Mouse (Mus musculus) layer of hippocampus, adult 11-12 months (tissue): Measurements from ENCODE around the gene Lamb3.

Source experiments
- DNase-seq: peaks from one replicate; pipeline ENCODE4 v3.0.0; 2022; ENCODE audit warnings: low spot score

The Lamb3 gene

DNA sequence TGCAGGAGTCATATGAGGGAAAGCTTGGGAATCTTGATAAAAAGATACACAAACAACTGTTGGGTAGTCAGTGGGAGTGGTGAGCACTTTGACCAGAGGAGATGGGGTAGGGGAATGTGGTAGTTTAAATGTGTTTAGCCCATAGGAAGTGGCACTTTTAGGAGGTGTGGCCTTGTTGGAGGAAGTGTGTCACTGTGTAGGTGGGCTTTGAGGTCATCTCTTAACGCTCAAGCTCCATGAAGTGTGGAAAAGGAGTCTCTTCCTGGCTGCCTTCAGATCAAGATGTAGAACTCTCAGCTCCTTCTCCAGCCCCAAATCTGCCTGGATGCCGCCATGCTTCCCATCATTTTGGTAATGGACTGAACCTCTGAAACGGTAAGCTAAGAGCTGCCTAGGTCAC, at the start of gene Lamb3:
Gene Lamb3, plus strand, starts transcription at position 197 of the 400 bp plus-strand sequence.
- DNase-seq, result no peak

DNA sequence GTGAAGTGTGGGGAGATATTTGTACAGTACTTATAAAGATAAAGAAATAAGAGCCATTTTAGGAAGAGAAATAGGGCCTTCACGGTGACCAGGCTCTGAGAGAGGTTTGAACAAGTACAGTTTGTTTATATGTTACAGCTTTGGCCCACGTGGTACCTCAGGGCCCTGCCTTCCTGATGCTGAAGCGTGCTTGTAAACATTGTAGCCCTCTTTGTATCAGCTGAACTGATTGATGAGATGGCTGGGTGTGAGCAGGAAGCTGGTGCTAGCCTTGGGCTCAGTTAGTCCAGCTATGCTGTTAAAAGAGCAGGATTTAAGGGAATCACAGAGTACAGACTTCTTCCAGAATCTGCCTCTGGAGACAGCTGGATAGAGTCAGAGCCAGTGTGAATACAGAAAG, 48.3 kb upstream of the Lamb3 start:
- DNase-seq, result no peak

DNA sequence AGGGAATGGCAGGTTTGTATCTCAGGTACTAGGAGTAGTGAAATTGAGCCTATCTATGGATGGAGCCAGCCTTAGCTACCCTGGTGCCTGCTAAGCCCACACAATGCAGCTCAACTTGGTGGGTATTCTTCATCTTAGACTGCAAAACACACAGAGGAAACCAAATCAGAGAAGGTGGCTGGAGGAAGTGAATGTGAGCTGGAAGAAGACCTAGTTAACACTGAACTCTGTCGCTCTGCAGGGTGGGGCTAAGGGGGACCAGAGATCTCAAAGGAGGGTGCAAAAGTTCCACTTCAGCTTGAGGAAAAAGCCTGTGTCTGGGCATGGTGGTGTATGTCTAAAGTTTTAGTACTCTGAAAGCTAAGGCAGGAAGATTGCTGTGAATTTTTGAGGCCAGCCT, 47.9 kb upstream of the Lamb3 start:
- no peak for DNase-seq

DNA sequence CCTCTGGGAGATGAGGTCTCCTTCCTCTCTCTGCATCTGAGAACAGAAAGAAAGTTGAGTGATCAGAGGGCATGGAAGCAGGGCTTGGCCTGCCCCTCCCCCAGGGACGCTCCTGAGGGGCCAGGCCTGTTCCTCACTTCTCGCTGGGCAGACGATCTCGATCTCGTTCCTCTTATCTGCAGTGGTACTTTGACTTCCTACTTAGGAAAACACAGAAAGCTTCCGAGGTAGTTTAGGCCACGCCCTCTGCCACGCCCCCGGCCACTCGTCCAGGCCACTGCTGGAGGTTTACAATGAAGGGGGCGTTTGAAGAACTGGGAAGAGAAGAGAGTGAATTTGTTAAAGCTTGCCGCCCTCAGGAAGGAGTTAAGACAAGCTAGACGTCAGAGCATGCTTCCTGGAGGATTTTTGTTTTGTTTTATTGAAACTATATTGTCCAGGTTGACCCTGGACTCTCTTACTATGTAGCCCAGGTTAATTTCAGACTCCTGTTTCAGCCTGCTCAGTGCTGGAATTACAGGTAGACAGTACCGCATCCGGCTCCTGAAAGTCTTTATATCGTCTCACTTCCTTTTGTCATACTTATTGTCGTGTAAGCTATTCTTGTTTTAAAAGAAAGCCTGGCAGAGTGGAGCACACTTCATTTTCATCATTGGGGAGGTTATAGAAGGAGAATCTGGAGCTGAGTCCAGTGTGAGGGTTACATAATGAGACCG, 47.0 kb upstream of the Lamb3 start:
- DNase-seq, result peak; percentile 42

DNA sequence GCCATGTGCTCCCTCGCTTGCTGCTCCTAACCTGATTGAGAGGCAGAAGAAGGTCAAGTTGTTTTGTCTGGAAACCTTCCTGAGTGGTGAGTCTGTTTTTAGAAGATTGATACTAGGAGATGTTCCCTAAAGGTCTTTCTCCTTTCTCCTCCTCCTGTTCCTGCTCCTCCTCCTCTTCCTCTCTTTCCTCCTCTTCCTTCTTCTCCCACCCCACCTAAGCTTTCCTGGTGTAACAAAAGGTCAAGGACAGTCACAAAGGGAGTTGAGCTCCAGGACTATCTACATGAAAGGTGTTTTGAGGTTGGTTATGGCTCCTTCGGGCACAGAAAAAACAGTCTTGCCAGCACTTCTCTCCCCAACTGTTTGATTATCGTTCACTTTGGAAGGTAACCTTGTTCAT, 39.8 kb upstream of the Lamb3 start, which contains the start of gene A130010J15Rik:
Gene A130010J15Rik, plus strand, starts transcription at position 301 of the 400 bp plus-strand sequence.
- no peak for DNase-seq

DNA sequence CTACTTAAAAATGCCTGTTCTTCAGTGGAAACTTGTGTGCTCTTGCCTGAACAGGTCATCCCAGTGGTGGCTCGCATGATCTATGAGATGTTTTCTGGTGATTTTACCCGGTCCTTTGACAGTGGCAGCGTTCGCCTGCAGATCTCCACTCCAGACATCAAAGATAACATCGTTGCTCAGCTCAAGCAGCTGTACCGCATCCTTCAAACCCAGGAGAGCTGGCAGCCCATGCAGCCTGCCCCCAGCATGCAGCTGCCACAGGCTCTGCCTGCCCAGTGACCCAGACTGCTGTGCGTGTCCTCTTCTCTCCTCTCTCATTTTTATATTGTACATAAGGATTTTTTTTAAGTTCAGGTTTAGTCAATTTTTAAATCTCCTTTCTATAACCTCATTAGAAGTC, 38.3 kb upstream of the Lamb3 start:
- no peak for DNase-seq

DNA sequence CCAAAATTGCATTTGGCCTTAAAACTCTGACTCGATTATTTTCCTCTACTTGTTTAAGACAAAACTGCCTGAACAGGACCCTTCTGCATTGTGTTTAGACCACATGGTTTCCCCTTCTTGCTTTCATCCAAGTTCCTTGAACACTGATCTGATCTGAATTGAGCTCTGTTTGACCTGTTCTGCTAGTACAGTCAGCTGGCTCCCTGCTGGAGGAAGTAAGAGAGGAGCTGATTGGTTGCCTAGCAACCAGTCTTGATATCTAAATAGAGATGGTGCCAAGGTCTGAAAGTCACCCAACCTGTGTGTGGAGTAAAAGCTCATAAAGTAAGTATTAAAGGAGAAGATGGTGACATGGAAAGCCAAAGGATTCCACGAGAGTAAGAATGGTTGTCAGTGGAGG, 37.6 kb upstream of the Lamb3 start:
- DNase-seq, result no peak

DNA sequence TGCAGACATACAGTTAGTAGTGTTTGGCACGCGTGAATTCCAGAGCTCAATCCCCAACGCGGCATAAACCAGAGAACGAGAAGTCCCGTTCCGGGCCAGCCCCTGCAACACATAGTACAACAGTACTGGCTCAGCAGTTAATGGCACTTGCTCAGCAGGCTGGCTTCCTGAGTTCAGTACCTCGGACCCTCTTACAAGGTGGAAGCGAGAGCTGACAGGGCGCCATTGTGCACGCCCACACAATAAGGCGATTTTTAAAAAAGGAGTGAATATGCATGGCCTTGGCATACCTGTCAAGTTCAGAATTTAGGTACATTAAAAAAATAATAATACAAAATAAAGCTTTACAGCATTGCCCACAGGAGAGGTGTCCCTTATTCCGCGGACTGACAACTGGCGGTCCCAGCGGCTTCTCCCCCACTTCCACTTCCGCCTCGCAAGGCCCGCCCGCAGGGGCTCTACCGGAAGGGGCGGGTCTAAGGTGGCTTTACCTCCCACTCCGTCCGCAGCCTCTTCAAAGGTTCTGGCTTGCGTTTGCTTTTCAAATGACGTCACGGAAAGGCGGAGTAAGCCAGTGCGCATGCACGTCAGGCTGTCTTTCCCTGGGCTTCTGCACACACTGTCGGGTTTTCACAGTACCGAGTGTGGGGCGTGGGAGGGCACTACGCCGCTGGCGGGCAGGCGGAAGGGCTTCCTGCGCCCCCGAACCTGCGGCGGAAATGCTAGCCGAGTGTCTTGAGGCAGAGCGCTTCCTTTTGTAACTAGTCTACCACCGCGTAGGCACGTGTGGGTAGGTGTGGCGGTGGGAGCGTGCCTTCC, 34.3 kb upstream of the Lamb3 start:
- DNase-seq, result peak; percentile 95

DNA sequence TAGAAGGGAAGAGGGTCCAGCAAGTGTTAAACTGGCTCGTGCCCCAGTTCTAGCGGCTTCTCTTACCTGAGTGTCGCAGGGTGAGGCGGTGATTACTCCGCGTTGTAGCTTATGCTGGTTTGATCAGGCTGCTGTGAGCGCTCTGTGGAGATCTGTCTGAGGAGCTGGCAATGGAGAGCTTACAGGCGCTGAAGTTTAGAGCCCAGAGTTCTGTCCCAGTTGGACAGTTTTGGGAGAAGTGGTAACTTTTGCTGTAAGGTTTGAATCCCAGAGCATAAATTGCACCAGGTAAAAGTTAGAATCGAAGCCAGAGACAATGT, 33.7 kb upstream of the Lamb3 start:
- DNase-seq, result no peak

DNA sequence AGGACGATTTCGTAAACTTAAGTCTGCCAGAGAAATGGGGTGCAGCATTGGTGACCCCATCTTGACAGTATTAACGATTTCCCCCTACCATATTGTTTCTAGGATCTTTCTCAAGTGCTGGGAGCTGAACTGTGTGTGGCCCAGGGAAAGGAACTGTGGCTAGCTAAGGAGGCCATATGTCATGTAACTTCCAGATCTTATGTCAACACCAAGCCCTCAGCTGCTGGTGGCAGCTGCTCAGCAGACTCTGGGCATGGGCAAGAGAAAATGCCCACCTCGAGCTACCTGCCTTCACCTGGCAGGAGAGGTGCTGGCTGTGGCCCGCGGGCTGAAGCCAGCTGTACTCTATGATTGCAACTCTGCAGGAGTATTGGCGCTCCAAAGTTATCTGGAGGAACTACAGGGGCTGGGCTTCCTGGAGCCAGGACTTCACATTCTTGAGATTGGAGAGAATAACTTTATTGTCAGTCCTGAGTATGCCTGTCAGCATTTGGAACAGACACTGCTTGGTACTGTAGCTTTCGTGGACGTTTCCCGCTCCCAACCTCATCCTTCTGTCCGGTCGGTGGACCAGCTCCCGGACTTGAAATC, 33.3 kb upstream of the Lamb3 start:
- no peak for DNase-seq

DNA sequence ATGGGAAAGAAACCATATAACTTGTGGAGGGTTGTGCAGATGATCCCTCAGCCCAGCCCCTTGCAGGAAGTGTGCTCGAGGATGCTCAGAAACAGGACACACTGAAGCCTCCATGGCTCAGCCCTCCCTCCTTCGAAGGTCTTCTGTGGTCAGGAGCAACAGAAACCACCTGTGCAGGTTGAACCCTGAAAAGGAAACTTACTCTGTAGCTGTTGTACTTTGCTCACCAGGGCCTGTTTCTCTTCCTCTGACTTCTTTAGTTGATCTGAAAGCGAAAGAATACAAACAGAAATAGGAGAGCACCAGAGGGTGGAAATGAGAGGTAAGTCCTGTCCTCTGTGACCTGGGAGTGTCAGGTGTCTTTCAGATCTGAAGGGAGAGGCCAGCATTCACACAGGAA, 26.4 kb upstream of the Lamb3 start:
- no peak for DNase-seq

DNA sequence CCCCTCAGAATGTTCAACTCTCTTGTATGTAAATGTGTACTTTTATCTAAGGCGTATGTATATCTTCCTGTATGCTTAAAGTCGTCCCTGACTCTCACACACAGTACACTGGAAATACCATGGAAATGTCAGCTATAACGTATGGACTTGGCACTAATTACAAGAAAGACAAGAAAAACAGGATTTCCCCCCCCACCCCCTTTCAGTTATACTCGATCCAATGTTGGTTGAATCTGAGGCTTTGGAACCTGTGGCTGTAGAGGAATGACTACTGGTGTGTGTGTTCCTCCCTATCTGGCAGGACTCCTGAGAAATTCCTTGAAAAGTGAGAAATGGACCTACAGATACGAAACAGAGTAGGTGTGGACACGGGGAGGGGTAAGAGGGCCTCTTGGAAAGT, 19.2 kb upstream of the Lamb3 start:
- DNase-seq, result no peak

DNA sequence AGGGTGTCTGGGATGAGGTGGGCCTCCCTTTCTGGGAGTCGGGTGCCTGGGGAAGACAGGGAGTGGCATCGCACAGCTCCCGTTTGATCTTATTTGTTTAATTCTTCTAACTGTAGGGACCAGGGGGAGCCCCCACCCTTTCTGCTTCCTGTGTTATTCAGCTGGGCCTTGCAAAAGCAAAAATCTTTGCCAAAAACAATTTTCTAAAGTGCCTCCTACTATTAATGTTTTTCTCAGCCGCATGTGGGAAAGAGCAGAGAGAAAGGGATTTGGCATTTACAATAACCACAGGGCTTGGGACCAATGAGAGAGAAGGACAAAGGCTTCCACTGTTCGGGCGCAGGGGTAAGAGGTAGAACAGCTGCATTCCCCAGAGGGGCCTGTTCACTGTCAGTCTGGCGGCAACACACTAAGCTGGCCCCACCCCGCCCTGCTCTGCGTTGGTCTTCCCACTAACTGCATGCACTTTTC, 18.3 kb upstream of the Lamb3 start:
- DNase-seq, result peak; percentile 45

DNA sequence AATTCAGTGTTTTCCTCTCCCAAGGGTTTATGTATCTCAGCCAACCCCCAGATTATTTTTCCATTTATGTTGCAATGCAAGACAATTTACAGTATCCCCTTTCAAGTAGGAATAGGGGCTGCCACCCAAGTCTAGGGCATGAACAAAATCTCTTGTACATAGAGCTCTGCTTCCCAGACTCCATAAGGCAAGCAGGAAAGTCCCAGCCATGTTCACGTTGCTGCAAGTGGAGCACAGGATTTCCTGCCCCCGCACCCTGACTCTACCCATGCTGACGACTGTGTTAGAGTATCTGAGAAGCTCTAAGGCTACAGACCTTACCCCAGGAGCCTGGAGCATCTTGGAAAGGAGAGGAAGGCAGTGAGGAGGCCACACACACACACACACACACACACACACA, 17.7 kb upstream of the Lamb3 start:
- DNase-seq, result no peak

DNA sequence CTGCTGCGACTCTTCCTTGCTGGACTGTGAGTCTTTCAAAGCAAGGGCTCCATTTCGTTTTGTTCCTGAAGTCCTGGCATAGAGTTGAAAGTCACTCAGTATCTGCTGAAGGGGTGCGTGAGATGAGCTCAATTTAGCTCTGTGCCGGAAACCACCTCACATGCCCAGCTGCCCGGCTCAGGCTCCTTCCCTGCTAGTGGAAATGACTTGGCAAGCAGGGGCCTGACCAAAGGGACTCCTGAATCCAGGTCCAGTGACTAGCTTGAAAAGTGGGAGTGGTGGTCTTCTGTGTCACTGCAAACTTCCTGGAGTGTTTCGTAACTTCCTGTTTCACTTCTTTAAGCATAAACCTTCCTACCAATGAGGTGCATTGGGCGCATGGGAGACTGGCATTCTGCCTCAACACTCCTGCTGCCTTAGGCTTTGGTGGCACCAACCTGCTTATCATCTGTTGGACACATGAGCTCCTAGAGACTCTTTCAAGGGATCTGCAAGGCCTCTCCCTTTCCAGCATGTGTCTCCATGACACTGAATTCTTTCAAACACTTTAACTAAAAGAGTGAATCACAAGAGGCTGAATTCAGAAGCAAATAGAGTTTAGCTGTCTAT, 15.7 kb upstream of the Lamb3 start:
- peak; percentile 32 for DNase-seq

DNA sequence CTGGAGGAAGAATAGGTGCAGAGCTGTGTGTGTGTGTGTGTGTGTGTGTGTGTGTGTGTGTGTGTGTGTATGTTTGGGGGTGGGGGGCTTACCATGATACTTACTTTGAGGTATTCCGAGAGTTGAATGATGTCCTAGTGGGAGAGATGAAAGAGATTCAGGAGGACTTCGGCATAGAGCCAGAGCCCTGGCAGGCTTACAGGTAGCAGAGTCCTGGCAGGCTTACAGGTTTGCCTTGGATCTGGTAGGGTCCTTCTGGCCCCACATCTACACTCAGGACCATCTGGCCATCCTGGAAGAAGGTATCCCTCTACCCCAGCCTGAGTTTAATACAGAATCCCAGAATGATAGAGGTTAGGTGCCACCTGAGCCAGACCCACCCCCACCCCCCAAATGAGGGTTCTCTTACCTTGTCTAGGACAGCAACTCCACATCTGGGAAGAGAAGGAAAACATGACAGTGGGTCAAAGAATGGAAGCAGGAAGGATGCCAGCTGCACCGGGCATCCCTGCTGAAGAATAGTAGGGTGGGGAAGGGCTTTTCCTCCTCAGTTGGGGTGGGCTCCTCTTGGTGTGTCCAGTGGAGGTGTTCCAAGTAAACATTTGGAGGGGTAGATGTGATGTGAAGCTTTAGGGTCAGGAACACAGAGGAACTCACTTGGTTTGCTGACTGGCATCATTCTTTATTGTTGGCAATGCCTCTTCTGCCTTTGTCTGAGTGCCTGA, 12.9 kb upstream of the Lamb3 start:
- DNase-seq, result no peak

DNA sequence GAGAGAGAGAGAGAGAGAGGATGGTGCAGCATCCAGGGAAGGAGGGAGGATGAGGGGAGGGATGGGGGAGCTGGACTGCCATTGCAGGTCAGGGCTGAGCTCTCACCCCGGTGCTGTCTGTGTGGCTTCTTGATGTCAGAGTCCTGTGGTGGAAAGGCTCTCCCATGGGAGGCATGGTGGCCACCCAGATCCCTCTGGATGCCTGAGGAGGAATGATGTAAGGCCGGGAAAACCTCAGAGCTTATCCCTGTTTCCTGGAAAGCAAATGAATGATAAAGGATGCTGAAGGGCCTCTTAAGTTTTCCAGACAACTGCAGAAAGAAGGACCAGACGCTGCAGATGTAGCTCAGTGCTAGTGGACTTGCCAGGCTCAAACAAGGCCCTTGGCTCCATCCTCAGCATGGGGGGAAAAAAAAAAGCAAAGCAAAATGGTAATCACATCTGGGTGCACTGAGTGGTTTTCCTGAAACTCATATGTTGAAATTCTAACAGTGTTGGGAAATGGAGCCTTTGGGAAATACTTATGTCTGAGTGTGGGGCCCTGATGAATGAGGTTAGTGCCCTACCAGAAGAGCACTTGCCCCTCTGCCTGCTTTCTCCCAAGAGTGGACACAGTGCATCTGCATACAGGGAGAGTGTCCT, 12.2 kb upstream of the Lamb3 start:
- no peak for DNase-seq

DNA sequence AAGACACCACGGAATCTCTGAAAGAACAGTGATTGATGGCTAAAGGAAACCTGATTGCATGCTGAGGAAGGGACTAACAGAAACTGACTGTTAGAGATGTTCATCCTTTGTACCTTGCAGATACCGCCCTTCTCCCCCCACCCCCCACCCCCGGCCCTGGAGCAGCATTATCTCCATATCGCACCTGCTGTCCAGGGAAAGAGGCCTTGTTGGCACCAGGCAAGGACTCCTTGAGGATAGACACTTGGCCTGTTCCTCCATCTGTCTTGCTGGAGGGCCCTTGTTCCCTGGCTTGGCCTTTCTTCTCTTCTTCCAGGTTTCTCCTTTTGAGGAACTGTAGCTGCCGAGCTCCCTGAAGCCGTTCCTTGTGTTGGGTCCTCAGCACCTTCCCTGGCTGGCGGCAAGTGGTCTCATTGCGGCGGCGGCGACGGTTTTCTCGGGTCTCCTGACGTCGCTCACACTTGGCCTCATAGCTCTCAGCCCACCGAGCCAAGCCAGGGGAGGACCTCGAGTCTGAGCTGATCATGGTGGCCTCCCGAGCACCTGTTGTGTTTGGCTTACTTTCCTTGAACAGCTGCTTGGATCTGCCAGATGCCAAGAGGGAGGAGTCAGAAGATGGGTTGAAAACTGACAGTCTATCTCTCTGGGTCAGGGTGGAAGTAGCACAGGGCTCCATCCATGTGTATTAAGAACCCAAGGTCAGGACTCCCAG, 9.8 kb upstream of the Lamb3 start:
- no peak for DNase-seq

DNA sequence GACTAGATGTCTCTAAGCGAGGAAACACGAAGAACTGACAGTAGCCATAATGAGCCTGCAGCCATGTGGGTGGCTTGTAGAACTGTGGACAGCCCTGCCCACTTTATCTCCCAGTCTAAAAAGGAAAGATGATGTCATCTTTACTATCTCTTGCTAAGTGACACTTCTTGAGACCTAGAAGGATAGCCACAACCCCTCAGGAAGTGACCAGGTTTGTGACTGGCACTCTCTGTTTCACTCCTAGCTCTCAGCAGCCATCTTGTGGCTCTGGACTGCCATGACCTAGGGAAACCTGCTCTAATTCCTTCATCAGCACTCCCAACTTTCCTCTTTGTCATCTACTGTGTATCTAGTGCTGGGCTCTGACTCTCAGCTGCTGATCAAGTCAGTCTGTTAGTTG, 9.2 kb upstream of the Lamb3 start:
- no peak for DNase-seq

DNA sequence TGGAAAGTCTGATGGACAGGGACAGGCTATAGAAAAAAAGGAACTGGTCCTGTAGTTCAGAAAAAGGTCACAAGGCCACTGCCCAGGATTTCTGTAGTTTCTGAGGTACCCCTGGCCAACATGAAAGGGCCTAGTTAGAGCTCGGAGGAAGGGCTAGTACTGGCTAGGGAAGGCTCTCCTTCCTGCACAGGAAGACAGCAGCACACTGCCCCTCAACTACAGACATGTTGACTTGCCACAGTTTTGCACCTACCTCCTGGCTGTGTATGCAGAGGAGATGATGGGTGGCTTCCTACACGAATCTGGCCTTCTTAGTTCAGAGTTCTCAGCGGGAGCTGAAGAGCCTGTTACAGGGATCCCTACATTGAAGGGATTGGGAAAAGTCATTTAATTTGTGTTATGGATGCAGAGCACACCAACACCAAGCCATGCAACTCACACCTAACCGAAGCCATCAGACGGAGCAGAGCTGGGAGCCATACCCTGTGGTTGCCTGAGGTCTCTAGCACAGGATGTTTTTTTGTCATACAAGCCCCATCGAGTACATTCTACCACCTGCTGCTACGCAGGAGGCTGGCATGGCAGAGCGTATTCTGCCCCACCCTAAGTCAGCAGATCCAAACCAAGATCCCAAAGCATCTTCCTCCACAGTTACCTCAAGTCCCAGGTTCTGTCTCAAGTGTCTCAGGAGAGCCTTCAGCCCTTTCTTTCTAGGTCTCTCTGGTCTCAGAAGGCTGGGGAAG, 6.7 kb upstream of the Lamb3 start:
- no peak for DNase-seq
